8 mouse cellular contexts compared by ENCODE assay signal in genomic region chr12:112929562-112930352, GRCm38 (mm10). TPM values are rescaled to one million over a fixed set of nuclear protein-coding genes. Genes with fewer than 3 reads are reported as not detected.
A peak's percentile ranks its signal among the peaks of the same experiment; 100 is the strongest.
DNase-seq lines count a peak whose midpoint lies in the region; ATAC-seq lines count a peak whose summit lies in the region.

Gene Jag2, minus strand, starts transcription at chr12:112929776.

- WGBS in forebrain, embryonic 10.5 days = 4% methylated on average over 85 of the region's 85 CpGs
- WGBS in heart, embryonic 11.5 days (ENCODE audit: insufficient replicate concordance) = 2% methylated on average over 49 of the region's 85 CpGs
- 2% methylated on average over 51 of the region's 85 CpGs for WGBS in liver, embryonic 11.5 days

- peaks cover 56% of the 10 kb centered on the region for H3K4me1 ChIP-seq in forebrain, embryonic 10.5 days
- H3K4me1 ChIP-seq in heart, embryonic 11.5 days (ENCODE audit: control insufficient read depth, insufficient read depth, low read length) = peaks cover 18% of the 10 kb centered on the region
- peaks cover 14% of the 10 kb centered on the region for H3K4me1 ChIP-seq in liver, embryonic 11.5 days (replicated peaks; ENCODE audit: control insufficient read depth, insufficient read depth, low read length)

- no peaks in the 10 kb centered on the region for H3K9me3 ChIP-seq in forebrain, embryonic 10.5 days
- H3K9me3 ChIP-seq in heart, embryonic 11.5 days (replicated peaks; ENCODE audit: control insufficient read depth, low read length) = no peaks in the 10 kb centered on the region
- no peaks in the 10 kb centered on the region for H3K9me3 ChIP-seq in liver, embryonic 11.5 days (ENCODE audit: control insufficient read depth, low read length)

- H3K27me3 ChIP-seq in forebrain, embryonic 10.5 days (ENCODE audit: poor library complexity, severe bottlenecking) = peaks cover 78% of the 10 kb centered on the region
- peaks cover 68% of the 10 kb centered on the region for H3K27me3 ChIP-seq in heart, embryonic 11.5 days (ENCODE audit: control insufficient read depth, insufficient read depth, low read length)
- peaks cover 65% of the 10 kb centered on the region for H3K27me3 ChIP-seq in liver, embryonic 11.5 days (replicated peaks; ENCODE audit: control insufficient read depth, insufficient read depth, low read length)

- H3K36me3 ChIP-seq in forebrain, embryonic 10.5 days (replicated peaks) = no peaks in the 10 kb centered on the region
- H3K36me3 ChIP-seq in heart, embryonic 11.5 days (ENCODE audit: control insufficient read depth, insufficient read depth, low read length) = no peaks in the 10 kb centered on the region
- no peaks in the 10 kb centered on the region for H3K36me3 ChIP-seq in liver, embryonic 11.5 days (ENCODE audit: control insufficient read depth, insufficient read depth, low read length)

- H3K27ac ChIP-seq in forebrain, embryonic 10.5 days = peak within 1 kb of the TSS; percentile 78
- peak within 1 kb of the TSS; percentile 15; the same call in 1 of the 2 replicates for H3K27ac ChIP-seq in heart, embryonic 11.5 days (ENCODE audit: low read depth, low read length)
- H3K27ac ChIP-seq in liver, embryonic 11.5 days (ENCODE audit: low read depth, low read length) = no peak within 1 kb of the TSS

- H3K4me3 ChIP-seq in forebrain, embryonic 10.5 days = peak within 1 kb of the TSS; percentile 60
- H3K4me3 ChIP-seq in heart, embryonic 11.5 days (ENCODE audit: low read depth, low read length) = peak within 1 kb of the TSS; percentile 57
- peak within 1 kb of the TSS; percentile 59 for H3K4me3 ChIP-seq in liver, embryonic 11.5 days (ENCODE audit: low read depth, low read length)

- ATAC-seq in heart, embryonic 11.5 days (replicated peaks; ENCODE audit: insufficient number of reproducible peaks, low FRiP score, low TSS enrichment) = peak; percentile 23
- ATAC-seq in liver, embryonic 11.5 days (replicated peaks; ENCODE audit: low FRiP score) = peak; percentile 51

- peak; percentile 18 to 52 for DNase-seq in spleen, postnatal 10 days (ENCODE audit: low spot score in 2 of 2)
- no peak for DNase-seq in spleen, adult 12 weeks (ENCODE audit: low spot score)
- peak; percentile 65 for DNase-seq in forebrain, embryonic 10.5 days (ENCODE audit: extremely low spot score, low spot score)
- DNase-seq in kidney, postnatal 25 days = peak; percentile 46 to 65
- DNase-seq in liver, embryonic 11.5 days (ENCODE audit: low spot score) = peak; percentile 58
- peak; percentile 69 for DNase-seq in neural tube, embryonic 10.5 days (ENCODE audit: extremely low spot score, low spot score)
- DNase-seq in thymus, postnatal 14 days = peak; percentile 63

- H3K9ac ChIP-seq in heart, embryonic 11.5 days (ENCODE audit: low read depth, low read length) = peak within 1 kb of the TSS; percentile 62; the same call in 1 of the 2 replicates
- H3K9ac ChIP-seq in liver, embryonic 11.5 days (ENCODE audit: low read depth, low read length) = no peak within 1 kb of the TSS

- peak within 1 kb of the TSS; percentile 96 for H3K4me2 ChIP-seq in heart, embryonic 11.5 days
- peak within 1 kb of the TSS; percentile 71 for H3K4me2 ChIP-seq in liver, embryonic 11.5 days

RNA-seq across cellular contexts. Expression of gene Jag2, which starts in this region (rescaled TPM):
- 2.3 and 3.8 TPM in 2 replicates for polyA plus RNA-seq in forebrain, embryonic 10.5 days (2016; fragmentation: Nextera tagmentation; extraction: Ambion mirVana)
- polyA plus RNA-seq in heart, embryonic 11.5 days (2014; fragmentation: Nextera tagmentation; extraction: Ambion mirVana) = 1.5 and 2.2 TPM in 2 replicates
- polyA plus RNA-seq in liver, embryonic 11.5 days (2014; fragmentation: Nextera tagmentation; extraction: Ambion mirVana) = 0.39 and 1.4 TPM in 2 replicates
